Comparison of ENCODE assay signal across 8 mouse cellular contexts in the genomic region with DNA sequence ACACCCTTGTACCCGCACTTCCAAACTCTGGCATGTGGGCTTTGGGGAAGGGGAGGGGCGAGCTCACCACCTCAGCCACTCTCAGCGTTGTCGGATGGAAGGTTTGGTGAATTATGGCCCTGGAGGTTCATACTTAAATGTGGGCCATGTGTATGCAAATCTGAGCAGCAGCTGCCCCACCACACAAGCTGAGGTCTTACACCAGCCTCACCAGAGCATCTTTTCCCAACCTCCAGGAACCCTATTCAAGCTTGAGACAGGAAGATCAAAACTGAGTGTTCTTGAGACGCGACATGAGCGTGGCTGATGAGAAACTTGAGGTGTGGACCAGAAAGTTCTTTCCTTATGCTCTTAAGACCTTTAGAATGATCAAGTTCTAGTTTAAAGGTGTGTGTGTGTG. TPM values are rescaled to one million over a fixed set of nuclear protein-coding genes. Genes with fewer than 3 reads are reported as not detected.
A peak's percentile ranks its signal among the peaks of the same experiment; 100 is the strongest.
DNase-seq lines count a peak whose midpoint lies in the region; ATAC-seq and TF ChIP-seq lines count a peak whose summit lies in the region.

No protein-coding gene starts in this region.

- H3K27ac ChIP-seq in heart, embryonic 14.5 days (replicated peaks in 1 of 2; ENCODE audit: control insufficient read depth in 1 of 2, insufficient read depth in 1 of 2, low read depth in 2 of 2, low read length in 2 of 2): no peak overlapping the region
- H3K27ac ChIP-seq in hindbrain, embryonic 13.5 days: no peak overlapping the region
- no peak overlapping the region for H3K27ac ChIP-seq in midbrain, postnatal 0 days (ENCODE audit: low read depth, low read length)

- peak overlapping the region in 1 of 2 experiments; percentile 51; a peak in 2 of 4 replicates for H3K4me3 ChIP-seq in heart, embryonic 14.5 days (ENCODE audit: control insufficient read depth in 1 of 2, insufficient read depth in 1 of 2, low read depth in 1 of 2, low read length in 2 of 2)
- H3K4me3 ChIP-seq in hindbrain, embryonic 13.5 days: no peak overlapping the region
- peak overlapping the region; percentile 41; the same call in 1 of the 2 replicates for H3K4me3 ChIP-seq in midbrain, postnatal 0 days (ENCODE audit: low read depth, low read length)

- H3K36me3 ChIP-seq in heart, embryonic 14.5 days (ENCODE audit: control insufficient read depth, insufficient read depth, low read length): no peaks in the 10 kb centered on the region
- no peaks in the 10 kb centered on the region for H3K36me3 ChIP-seq in hindbrain, embryonic 13.5 days
- H3K36me3 ChIP-seq in midbrain, postnatal 0 days (ENCODE audit: insufficient read depth, low read length): no peaks in the 10 kb centered on the region

- peak overlapping the region; percentile 89 for H3K4me2 ChIP-seq in heart, embryonic 14.5 days (ENCODE audit: low read length)
- H3K4me2 ChIP-seq in hindbrain, embryonic 13.5 days: peak overlapping the region; percentile 69; the same call in 1 of the 2 replicates
- H3K4me2 ChIP-seq in midbrain, postnatal 0 days (ENCODE audit: low read depth, low read length, poor library complexity, severe bottlenecking): peak overlapping the region; percentile 66; the same call in 1 of the 2 replicates

- 32% methylated on average over 7 of the region's 7 CpGs for WGBS in heart, embryonic 14.5 days
- 34% methylated on average over 7 of the region's 7 CpGs for WGBS in hindbrain, embryonic 13.5 days
- 38% methylated on average over 7 of the region's 7 CpGs for WGBS in midbrain, postnatal 0 days

- no peaks in the 10 kb centered on the region for H3K9me3 ChIP-seq in heart, embryonic 14.5 days (ENCODE audit: control insufficient read depth, low read length)
- peaks cover 4% of the 10 kb centered on the region; the same call in 1 of the 2 replicates for H3K9me3 ChIP-seq in hindbrain, embryonic 13.5 days
- no peaks in the 10 kb centered on the region for H3K9me3 ChIP-seq in midbrain, postnatal 0 days (ENCODE audit: low read length)

- peaks cover 8 to 9% of the 10 kb centered on the region in 2 experiments; a peak in 2 of 4 replicates for H3K4me1 ChIP-seq in heart, embryonic 14.5 days (ENCODE audit: control insufficient read depth in 2 of 2, insufficient read depth in 2 of 2, low read length in 2 of 2)
- H3K4me1 ChIP-seq in hindbrain, embryonic 13.5 days (replicated peaks): peaks cover 17% of the 10 kb centered on the region
- 0 out of 2 replicates have a peak, but pooled peaks cover 5% of the 10 kb centered on the region for H3K4me1 ChIP-seq in midbrain, postnatal 0 days (ENCODE audit: insufficient read depth, low read length)

- TF ChIP-seq CTCF in midbrain, postnatal 0 days (IDR thresholded peaks at IDR 0.05): no peak

- peaks cover 52% of the 10 kb centered on the region for H3K27me3 ChIP-seq in heart, embryonic 14.5 days (ENCODE audit: control insufficient read depth, insufficient read depth, low read length)
- peaks cover 63% of the 10 kb centered on the region for H3K27me3 ChIP-seq in hindbrain, embryonic 13.5 days
- H3K27me3 ChIP-seq in midbrain, postnatal 0 days (ENCODE audit: insufficient read depth, low read length): peaks cover 41% of the 10 kb centered on the region

- no peak for DNase-seq in heart, adult 8-10 months (ENCODE audit: low spot score)
- DNase-seq in NIH3T3 (ENCODE audit: low read depth): peak; percentile 13
- DNase-seq in midbrain, postnatal 0 days (ENCODE audit: low spot score): no peak
- no peak for DNase-seq in left cerebral cortex, adult 11 months (ENCODE audit: low spot score)
- DNase-seq in urinary bladder, postnatal 36 days (ENCODE audit: low spot score in 2 of 2): no peak

- no peak for ATAC-seq in heart, embryonic 14.5 days (ENCODE audit: insufficient number of reproducible peaks, insufficient read depth, low FRiP score, low read depth)
- no peak for ATAC-seq in hindbrain, embryonic 13.5 days (ENCODE audit: low FRiP score)
- ATAC-seq in midbrain, postnatal 0 days (ENCODE audit: low FRiP score): no peak
- no peak for ATAC-seq in erythroid progenitor cell, adult 5-6 weeks (replicated peaks; ENCODE audit: low FRiP score, poor library complexity, severe bottlenecking)

- H3K9ac ChIP-seq in heart, embryonic 14.5 days (ENCODE audit: low read length): no peak overlapping the region
- no peak overlapping the region for H3K9ac ChIP-seq in hindbrain, embryonic 13.5 days
- H3K9ac ChIP-seq in midbrain, postnatal 0 days (replicated peaks; ENCODE audit: low read length, poor library complexity, severe bottlenecking): no peak overlapping the region

RNA-seq across cellular contexts. Expression of gene Cbr3, which starts 1.4 kb away (rescaled TPM):
- 0.40 and 0.77 TPM in 2 replicates for polyA plus RNA-seq in heart, embryonic 14.5 days (2014; fragmentation: Nextera tagmentation; extraction: Ambion mirVana)
- 1 to 10 TPM; 1.4 to 3.2 (median 2.4) TPM for total RNA-seq in heart, adult 8-10 months (2022)
- polyA plus RNA-seq in hindbrain, embryonic 13.5 days (2015; fragmentation: Nextera tagmentation; extraction: Ambion mirVana): 0.89 and 0.99 TPM in 2 replicates
- 4.0 and 7.4 TPM in 2 replicates for total RNA-seq in midbrain, postnatal 0 days (2014; rRNA removed)
- 3.6 and 5.0 TPM in 2 replicates for polyA plus RNA-seq in midbrain, postnatal 0 days (2015; fragmentation: Nextera tagmentation; extraction: Ambion mirVana)
- not detected in 2 replicates for total RNA-seq in erythroid progenitor cell, adult 5-6 weeks (2015; ENCODE audit: low replicate concordance)
- total RNA-seq in erythroid progenitor cell, adult 5-6 weeks (2017; ENCODE audit: low replicate concordance): 1.7 TPM in 1 of 2 replicates, not detected in the other

RNA-seq across cellular contexts. Expression of gene Dop1b, which starts 27.3 kb away (rescaled TPM):
- 8.1 and 8.2 TPM in 2 replicates for polyA plus RNA-seq in heart, embryonic 14.5 days (2014; fragmentation: Nextera tagmentation; extraction: Ambion mirVana)
- 10 to 100 TPM; 16.6 to 19.7 (median 16.8) TPM for total RNA-seq in heart, adult 8-10 months (2022)
- 31.0 and 32.2 TPM in 2 replicates for polyA plus RNA-seq in hindbrain, embryonic 13.5 days (2015; fragmentation: Nextera tagmentation; extraction: Ambion mirVana)
- total RNA-seq in midbrain, postnatal 0 days (2014; rRNA removed): 67.6 and 102 TPM in 2 replicates
- 26.1 and 27.8 TPM in 2 replicates for polyA plus RNA-seq in midbrain, postnatal 0 days (2015; fragmentation: Nextera tagmentation; extraction: Ambion mirVana)
- total RNA-seq in erythroid progenitor cell, adult 5-6 weeks (2015; ENCODE audit: low replicate concordance): 98.0 and 113 TPM in 2 replicates
- 24.0 and 36.8 TPM in 2 replicates for total RNA-seq in erythroid progenitor cell, adult 5-6 weeks (2017; ENCODE audit: low replicate concordance)

RNA-seq across cellular contexts. Expression of gene Gm5678, which starts 56.5 kb away (rescaled TPM):
- polyA plus RNA-seq in heart, embryonic 14.5 days (2014; fragmentation: Nextera tagmentation; extraction: Ambion mirVana): not detected in 2 replicates
- 1 to 10 TPM; 1.2 to 2.0 (median 1.5) TPM for total RNA-seq in heart, adult 8-10 months (2022)
- not detected in 2 replicates for polyA plus RNA-seq in hindbrain, embryonic 13.5 days (2015; fragmentation: Nextera tagmentation; extraction: Ambion mirVana)
- total RNA-seq in midbrain, postnatal 0 days (2014; rRNA removed): not detected in 2 replicates
- polyA plus RNA-seq in midbrain, postnatal 0 days (2015; fragmentation: Nextera tagmentation; extraction: Ambion mirVana): not detected in 2 replicates
- not detected in 2 replicates for total RNA-seq in erythroid progenitor cell, adult 5-6 weeks (2015; ENCODE audit: low replicate concordance)
- not detected in 2 replicates for total RNA-seq in erythroid progenitor cell, adult 5-6 weeks (2017; ENCODE audit: low replicate concordance)
